Mouse (Mus musculus) liver, adult (tissue): ENCODE measurements around the gene Ddx49.

Experiments
- GATA4 ChIP-seq: IDR thresholded peaks from 2 replicates; pipeline ENCODE4 v1.6.1; 2014; ENCODE audit warnings: mild to moderate bottlenecking, low read length; ENCODE audit not compliant: insufficient replicate concordance

Ddx49 gene

GRCm38 (mm10) chr8:70247841-70248240 is 54.4 kb downstream of the Ddx49 start:
- TF ChIP-seq GATA4 = no peak

GRCm38 (mm10) chr8:70246622-70247021 is 55.7 kb downstream of the Ddx49 start:
- TF ChIP-seq GATA4 = no peak
